Mouse (Mus musculus) small intestine, adult 2 months (tissue): ENCODE measurements around the gene Nadsyn1.

Source experiments
- CTCF ChIP-seq: fragments of 200-500 bp; IDR thresholded peaks from 2 replicates; pipeline ENCODE4 v1.5.1; 2012; ENCODE audit warnings: low read depth, mild to moderate bottlenecking, control low read depth, inconsistent platforms, low read length, moderate library complexity, mixed read lengths; ENCODE audit not compliant: insufficient replicate concordance, insufficient read length; ENCODE audit errors: extremely low read depth
- POLR2A ChIP-seq: fragments of 200-500 bp; IDR thresholded peaks from 2 replicates; pipeline ENCODE4 v1.6.1; 2012; ENCODE audit warnings: low read depth, mild to moderate bottlenecking, control low read depth, inconsistent platforms, low read length, moderate library complexity

GRCm38 (mm10) chr7:143808909-143809308, 13.7 kb downstream of the Nadsyn1 start:
- no peak for TF ChIP-seq POLR2A
- TF ChIP-seq CTCF, result peak; percentile 42; the same call in 1 of the 2 replicates
